Mouse (Mus musculus): Measurements from ENCODE around the gene Kcna2. TPM values are rescaled to one million over a fixed set of nuclear protein-coding genes. Genes with fewer than 3 reads are reported as not detected.

Gene Kcna2
- polyA plus RNA-seq, 1 experiment from 2014 or later, result 0.07 TPM

DNA sequence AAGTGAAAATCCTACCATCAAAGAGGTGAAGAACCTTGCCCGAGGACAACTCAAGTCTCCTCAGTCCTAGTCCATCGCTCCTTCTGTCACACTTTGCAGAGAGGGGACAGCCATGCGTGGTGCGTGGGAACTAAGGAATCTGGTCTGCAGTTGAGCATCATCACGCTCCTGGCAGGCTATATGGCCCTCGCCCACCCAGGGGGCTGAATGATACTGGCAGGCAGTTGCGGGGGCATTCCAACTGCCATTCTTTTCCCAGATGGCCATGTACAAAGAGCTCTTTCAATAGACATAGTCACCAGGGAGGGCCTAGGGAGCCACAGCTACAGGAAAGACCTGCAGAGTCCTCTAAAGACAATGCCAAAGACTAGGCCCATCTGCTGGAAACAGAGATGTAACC, 57.9 kb downstream of the Kcna2 start:
- no peak overlapping the region for H3K9ac ChIP-seq
- H3K36me3 ChIP-seq, result no peaks in the 10 kb centered on the region
- H3K4me1 ChIP-seq, result peaks cover 8% of the 10 kb centered on the region; the same call in 1 of the 2 replicates
- no peak overlapping the region for H3K4me2 ChIP-seq
- H3K27ac ChIP-seq, result no peak overlapping the region
- H3K4me3 ChIP-seq, result no peak overlapping the region
- no peaks in the 10 kb centered on the region for H3K9me3 ChIP-seq
- peaks cover 31% of the 10 kb centered on the region for H3K27me3 ChIP-seq
- 88% methylated on average over 7 of the region's 7 CpGs for WGBS
- ATAC-seq (ENCODE audit: insufficient number of reproducible peaks, insufficient read depth, low FRiP score, low TSS enrichment, low read depth), result no peak

DNA sequence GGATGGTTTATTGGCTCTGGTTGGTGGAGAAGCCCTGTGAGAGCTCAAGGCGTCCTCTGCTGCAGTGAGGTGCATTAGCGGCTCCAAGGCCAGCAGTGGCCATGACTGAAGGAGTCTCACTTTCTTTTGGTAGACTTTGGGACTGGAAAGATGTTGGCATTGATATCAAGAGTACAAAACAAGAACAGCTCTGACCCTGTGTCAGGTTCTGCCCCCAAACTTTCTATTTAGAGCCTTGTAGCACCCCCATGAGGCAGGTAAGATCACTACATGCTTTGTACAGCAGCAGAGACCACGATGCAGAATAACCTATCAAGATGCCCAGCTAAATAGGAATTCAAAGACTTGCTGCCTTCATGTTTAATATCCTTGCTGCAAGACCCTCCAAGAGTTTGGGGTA, 58.5 kb downstream of the Kcna2 start:
- Histone ChIP-seq H3K36me3 (no peaks in the 10 kb centered on the region), H3K9me3 (no peaks in the 10 kb centered on the region), H3K4me1 (peaks cover 8% of the 10 kb centered on the region; the same call in 1 of the 2 replicates), H3K27me3 (peaks cover 31% of the 10 kb centered on the region), H3K27ac (no peak overlapping the region), H3K9ac (no peak overlapping the region), H3K4me3 (no peak overlapping the region), H3K4me2 (peak overlapping the region; percentile 57)
- 52% methylated on average over 3 of the region's 3 CpGs for WGBS
- ATAC-seq (ENCODE audit: insufficient number of reproducible peaks, insufficient read depth, low FRiP score, low TSS enrichment, low read depth), result no peak

DNA sequence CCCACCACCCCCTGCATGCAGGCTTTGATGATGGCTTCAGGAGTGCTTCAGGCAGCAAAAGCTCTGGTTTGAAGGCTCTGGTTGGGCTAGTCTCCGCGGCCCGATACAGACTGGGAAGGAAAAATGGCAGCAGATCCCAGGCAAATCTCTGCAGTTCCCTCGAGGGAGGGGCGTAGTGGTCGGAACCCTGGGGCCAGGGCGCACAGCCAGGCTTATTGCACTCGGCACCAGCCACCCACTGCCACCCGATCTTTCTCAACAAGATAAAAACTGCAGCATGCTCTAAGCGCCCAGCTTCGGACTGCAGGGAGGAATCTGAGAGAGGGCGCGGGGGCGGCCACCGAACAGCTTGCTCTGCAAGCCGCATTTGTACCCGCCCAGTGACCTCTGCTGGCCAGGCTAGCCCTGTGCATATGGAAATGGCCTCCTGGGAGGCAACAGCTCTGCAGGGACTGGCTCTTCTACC, 58.9 kb downstream of the Kcna2 start:
- no peaks in the 10 kb centered on the region for H3K36me3 ChIP-seq
- H3K4me1 ChIP-seq, result peaks cover 8% of the 10 kb centered on the region; the same call in 1 of the 2 replicates
- H3K27me3 ChIP-seq, result peaks cover 31% of the 10 kb centered on the region
- peak overlapping the region; percentile 25 for H3K4me3 ChIP-seq
- no peak for ATAC-seq (ENCODE audit: insufficient number of reproducible peaks, insufficient read depth, low FRiP score, low TSS enrichment, low read depth)
- H3K9me3 ChIP-seq, result no peaks in the 10 kb centered on the region
- WGBS, result 3% methylated on average over 17 of the region's 17 CpGs
- no peak overlapping the region for H3K27ac ChIP-seq
- H3K4me2 ChIP-seq, result peak overlapping the region; percentile 57
- H3K9ac ChIP-seq, result peak overlapping the region; percentile 47; the same call in 1 of the 2 replicates

DNA sequence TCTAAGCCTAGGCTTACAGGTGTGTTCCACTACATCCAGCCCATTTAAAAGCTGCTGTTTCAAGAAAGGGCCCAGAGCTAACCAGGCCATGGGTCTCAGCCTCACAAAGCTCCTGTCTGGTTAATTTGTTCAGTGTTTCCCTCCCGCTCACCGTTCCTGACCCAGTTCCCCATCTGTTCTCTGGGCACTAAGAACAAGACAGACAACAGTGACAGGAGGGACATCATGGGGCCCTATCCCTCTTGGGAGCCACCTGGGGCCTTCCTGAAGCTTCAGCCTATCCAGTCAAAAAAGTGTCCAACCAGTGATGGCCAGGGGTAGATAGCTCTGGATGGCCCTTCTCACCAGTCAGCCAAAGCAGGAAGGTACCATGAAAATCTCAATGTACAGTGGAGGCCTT, 61.8 kb downstream of the Kcna2 start:
- Histone ChIP-seq H3K9me3 (no peaks in the 10 kb centered on the region), H3K36me3 (no peaks in the 10 kb centered on the region), H3K27me3 (peaks cover 31% of the 10 kb centered on the region), H3K4me2 (no peak overlapping the region), H3K4me1 (peaks cover 8% of the 10 kb centered on the region; the same call in 1 of the 2 replicates), H3K4me3 (no peak overlapping the region), H3K9ac (no peak overlapping the region), H3K27ac (no peak overlapping the region)
- WGBS, result 84% methylated on average over 2 of the region's 2 CpGs
- no peak for ATAC-seq (ENCODE audit: insufficient number of reproducible peaks, insufficient read depth, low FRiP score, low TSS enrichment, low read depth)

Other genes with a start within 250 kb of the Kcna2 start
- 1.1 and 1.3 TPM in 2 replicates for gene Kcna3, start 65.0 kb upstream of the Kcna2 start, polyA plus RNA-seq (2015; fragmentation: Nextera tagmentation; extraction: Ambion mirVana)
- gene Kcna10, start 81.9 kb downstream of the Kcna2 start, polyA plus RNA-seq (2015; fragmentation: Nextera tagmentation; extraction: Ambion mirVana), result not detected in 2 replicates
- 0.34 and 1.4 TPM in 2 replicates for gene Cym, start 120.6 kb downstream of the Kcna2 start, polyA plus RNA-seq (2015; fragmentation: Nextera tagmentation; extraction: Ambion mirVana)
- gene A630076J17Rik, start 129.5 kb downstream of the Kcna2 start, polyA plus RNA-seq (2015; fragmentation: Nextera tagmentation; extraction: Ambion mirVana), result not detected in 2 replicates
- 0.13 TPM in 1 of 2 replicates, not detected in the other for gene Prok1, start 138.6 kb downstream of the Kcna2 start, polyA plus RNA-seq (2015; fragmentation: Nextera tagmentation; extraction: Ambion mirVana)
- 194 and 201 TPM in 2 replicates for gene Lamtor5, start 177.7 kb downstream of the Kcna2 start, polyA plus RNA-seq (2015; fragmentation: Nextera tagmentation; extraction: Ambion mirVana)
- gene Slc16a4, start 190.1 kb downstream of the Kcna2 start, polyA plus RNA-seq (2015; fragmentation: Nextera tagmentation; extraction: Ambion mirVana), result 3.6 and 5.3 TPM in 2 replicates
- gene Rbm15, start 232.5 kb downstream of the Kcna2 start, polyA plus RNA-seq (2015; fragmentation: Nextera tagmentation; extraction: Ambion mirVana), result 15.5 and 15.8 TPM in 2 replicates

Data from embryonic facial prominence, embryonic 13.5 days (tissue).